8 mouse cellular contexts compared by ENCODE assay signal in the genomic region with DNA sequence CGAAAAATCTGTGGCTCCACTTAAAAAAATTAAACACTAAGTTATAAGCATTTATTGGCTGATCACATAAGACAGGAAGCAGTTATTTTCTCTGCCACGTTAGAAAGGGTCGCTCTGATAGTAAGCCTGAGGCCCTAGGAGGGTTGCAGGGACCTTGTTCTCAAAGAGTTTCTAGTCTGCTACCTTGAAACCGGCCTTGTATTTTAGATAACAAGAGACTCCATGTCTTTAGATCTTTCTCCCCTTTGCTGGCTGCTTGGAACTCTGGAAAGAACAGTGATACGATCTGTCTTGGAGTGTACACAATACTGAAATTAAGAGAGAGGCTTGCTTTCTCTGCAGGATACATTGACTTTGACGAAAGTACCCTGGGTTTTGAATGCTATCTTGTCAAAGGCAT. TPM values are rescaled to one million over a fixed set of nuclear protein-coding genes. Genes with fewer than 3 reads are reported as not detected.
DNase-seq lines count a peak whose midpoint lies in the region; ATAC-seq and TF ChIP-seq lines count a peak whose summit lies in the region.
"Had no signal": no experiment of that assay in that cellular context is flagged by ENCODE, and none has a peak within 500 bp of the region (broad histone marks: within the 10 kb centered on the region; RNA-seq: fewer than 3 reads in every experiment).

No protein-coding gene starts in this region.

- DNase-seq in lung, postnatal 14 days, result no peak
- DNase-seq in forebrain, embryonic 11.5 days (ENCODE audit: low spot score), result no peak
- no peak for DNase-seq in limb, embryonic 14.5 days (ENCODE audit: low spot score)
- no peak for DNase-seq in ovary, adult 18-20 months (ENCODE audit: low spot score)
- DNase-seq in embryo, embryonic 10.5 days (ENCODE audit: low spot score), result no peak
- DNase-seq: adrenal gland, adult 8-10 months had no signal

- H3K4me1 ChIP-seq in lung, embryonic 16.5 days (replicated peaks; ENCODE audit: control insufficient read depth, insufficient read depth, low read length), result peaks cover 15% of the 10 kb centered on the region
- H3K4me1 ChIP-seq in forebrain, embryonic 11.5 days (replicated peaks; ENCODE audit: control insufficient read depth, insufficient read depth, low read length), result no peaks in the 10 kb centered on the region; the same call in 1 of the 2 replicates
- H3K4me1 ChIP-seq in limb, embryonic 14.5 days (ENCODE audit: control insufficient read depth, insufficient read depth, low read length), result no peaks in the 10 kb centered on the region
- H3K4me1 ChIP-seq in stomach, embryonic 15.5 days, result peaks cover 7% of the 10 kb centered on the region; the same call in 1 of the 2 replicates

- no peak for TF ChIP-seq POLR2A in limb, embryonic 14.5 days (IDR thresholded peaks at IDR 0.05; ENCODE audit: borderline replicate concordance, extremely low read depth, insufficient read depth, insufficient read length)

- H3K9me3 ChIP-seq in lung, embryonic 16.5 days (ENCODE audit: control insufficient read depth, low read length), result no peaks in the 10 kb centered on the region
- H3K9me3 ChIP-seq in forebrain, embryonic 11.5 days (ENCODE audit: control insufficient read depth, low read length), result no peaks in the 10 kb centered on the region
- H3K9me3 ChIP-seq in limb, embryonic 14.5 days (ENCODE audit: control insufficient read depth, low read length), result no peaks in the 10 kb centered on the region
- H3K9me3 ChIP-seq in stomach, embryonic 15.5 days, result no peaks in the 10 kb centered on the region

- peak overlapping the region; percentile 95 for H3K4me2 ChIP-seq in lung, embryonic 16.5 days (ENCODE audit: low read depth, low read length)
- H3K4me2 ChIP-seq in forebrain, embryonic 11.5 days (ENCODE audit: low read depth, low read length, severe bottlenecking), result peak overlapping the region; percentile 89
- peak overlapping the region; percentile 71 for H3K4me2 ChIP-seq in limb, embryonic 14.5 days (replicated peaks; ENCODE audit: low read depth, low read length, severe bottlenecking)
- H3K4me2 ChIP-seq in stomach, embryonic 15.5 days, result peak overlapping the region; percentile 83

- peak overlapping the region; percentile 47; the same call in 1 of the 2 replicates for H3K27ac ChIP-seq in lung, embryonic 16.5 days (ENCODE audit: low read length)
- H3K27ac ChIP-seq in forebrain, embryonic 11.5 days (ENCODE audit: low read depth, low read length), result no peak overlapping the region
- H3K27ac ChIP-seq in limb, embryonic 14.5 days (replicated peaks; ENCODE audit: low read depth, low read length), result no peak overlapping the region
- H3K27ac ChIP-seq in stomach, embryonic 15.5 days, result peak overlapping the region; percentile 83

- H3K27me3 ChIP-seq in lung, embryonic 16.5 days (ENCODE audit: control insufficient read depth, insufficient read depth, low read depth, low read length), result no peaks in the 10 kb centered on the region
- no peaks in the 10 kb centered on the region for H3K27me3 ChIP-seq in forebrain, embryonic 11.5 days (ENCODE audit: control insufficient read depth, insufficient read depth, low read length)
- no peaks in the 10 kb centered on the region for H3K27me3 ChIP-seq in limb, embryonic 14.5 days (ENCODE audit: control insufficient read depth, insufficient read depth, low read length)
- no peaks in the 10 kb centered on the region for H3K27me3 ChIP-seq in stomach, embryonic 15.5 days (replicated peaks)

- WGBS in lung, embryonic 16.5 days, result 38% methylated on average over 6 of the region's 6 CpGs
- WGBS in forebrain, embryonic 11.5 days, result 42% methylated on average over 6 of the region's 6 CpGs
- WGBS in limb, embryonic 14.5 days, result 58% methylated on average over 6 of the region's 6 CpGs
- 44% methylated on average over 6 of the region's 6 CpGs for WGBS in stomach, embryonic 15.5 days

- no peaks in the 10 kb centered on the region for H3K36me3 ChIP-seq in lung, embryonic 16.5 days (ENCODE audit: control insufficient read depth, insufficient read depth, low read length)
- no peaks in the 10 kb centered on the region for H3K36me3 ChIP-seq in forebrain, embryonic 11.5 days (ENCODE audit: control insufficient read depth, insufficient read depth, low read length)
- no peaks in the 10 kb centered on the region for H3K36me3 ChIP-seq in limb, embryonic 14.5 days (ENCODE audit: control insufficient read depth, insufficient read depth, low read length)
- H3K36me3 ChIP-seq in stomach, embryonic 15.5 days, result no peaks in the 10 kb centered on the region

- no peak for ATAC-seq in lung, embryonic 16.5 days (ENCODE audit: low read depth)
- no peak for ATAC-seq in forebrain, embryonic 11.5 days (replicated peaks; ENCODE audit: low FRiP score)
- no peak for ATAC-seq in limb, embryonic 14.5 days (ENCODE audit: low FRiP score, low read depth)
- ATAC-seq in stomach, embryonic 15.5 days (ENCODE audit: insufficient read depth, low FRiP score, low read depth), result no peak

- H3K9ac ChIP-seq in lung, embryonic 16.5 days (ENCODE audit: low read length), result no peak overlapping the region
- peak overlapping the region; percentile 89 for H3K9ac ChIP-seq in forebrain, embryonic 11.5 days (ENCODE audit: low read length)
- peak overlapping the region; percentile 85 for H3K9ac ChIP-seq in limb, embryonic 14.5 days (ENCODE audit: low read depth, low read length, severe bottlenecking)
- peak overlapping the region; percentile 60; the same call in 1 of the 2 replicates for H3K9ac ChIP-seq in stomach, embryonic 15.5 days

- peak overlapping the region; percentile 90 for H3K4me3 ChIP-seq in lung, embryonic 16.5 days (ENCODE audit: low read length)
- peak overlapping the region; percentile 84; the same call in 1 of the 2 replicates for H3K4me3 ChIP-seq in forebrain, embryonic 11.5 days (ENCODE audit: low read depth, low read length)
- H3K4me3 ChIP-seq in limb, embryonic 14.5 days (replicated peaks; ENCODE audit: low read length), result peak overlapping the region; percentile 91
- peak overlapping the region; percentile 88 for H3K4me3 ChIP-seq in stomach, embryonic 15.5 days (replicated peaks)

RNA-seq across cellular contexts. Expression of a gene that starts 0.9 kb away (rescaled TPM):
- polyA plus RNA-seq in lung, embryonic 16.5 days (2015; fragmentation: Nextera tagmentation; extraction: Ambion mirVana), result 11.4 and 18.4 TPM in 2 replicates
- 3.0 and 4.0 TPM in 2 replicates for polyA plus RNA-seq in forebrain, embryonic 11.5 days (2014; fragmentation: Nextera tagmentation; extraction: Ambion mirVana)
- 16.6 and 23.2 TPM in 2 replicates for polyA plus RNA-seq in limb, embryonic 14.5 days (2012; rRNA removed)
- polyA plus RNA-seq in limb, embryonic 14.5 days (2014; fragmentation: Nextera tagmentation; extraction: Ambion mirVana), result 5.7 and 5.9 TPM in 2 replicates
- polyA plus RNA-seq in stomach, embryonic 15.5 days (2015; fragmentation: Nextera tagmentation; extraction: Ambion mirVana), result 27.6 and 32.2 TPM in 2 replicates

RNA-seq across cellular contexts. Expression of a gene that starts 0.9 kb away (rescaled TPM):
- 22.8 and 26.0 TPM in 2 replicates for polyA plus RNA-seq in lung, embryonic 16.5 days (2015; fragmentation: Nextera tagmentation; extraction: Ambion mirVana)
- polyA plus RNA-seq in forebrain, embryonic 11.5 days (2014; fragmentation: Nextera tagmentation; extraction: Ambion mirVana), result 34.2 and 37.7 TPM in 2 replicates
- 26.2 and 31.6 TPM in 2 replicates for polyA plus RNA-seq in limb, embryonic 14.5 days (2012; rRNA removed)
- 23.9 and 27.3 TPM in 2 replicates for polyA plus RNA-seq in limb, embryonic 14.5 days (2014; fragmentation: Nextera tagmentation; extraction: Ambion mirVana)
- 29.7 and 34.3 TPM in 2 replicates for polyA plus RNA-seq in stomach, embryonic 15.5 days (2015; fragmentation: Nextera tagmentation; extraction: Ambion mirVana)

RNA-seq across cellular contexts. Expression of a gene that starts 55.4 kb away (rescaled TPM):
- polyA plus RNA-seq in lung, embryonic 16.5 days (2015; fragmentation: Nextera tagmentation; extraction: Ambion mirVana), result 7.0 and 7.6 TPM in 2 replicates
- polyA plus RNA-seq in forebrain, embryonic 11.5 days (2014; fragmentation: Nextera tagmentation; extraction: Ambion mirVana), result 0.29 and 0.99 TPM in 2 replicates
- polyA plus RNA-seq in limb, embryonic 14.5 days (2012; rRNA removed), result 1.4 and 1.6 TPM in 2 replicates
- 1.1 and 2.2 TPM in 2 replicates for polyA plus RNA-seq in limb, embryonic 14.5 days (2014; fragmentation: Nextera tagmentation; extraction: Ambion mirVana)
- polyA plus RNA-seq in stomach, embryonic 15.5 days (2015; fragmentation: Nextera tagmentation; extraction: Ambion mirVana), result 0.17 and 0.72 TPM in 2 replicates

Comparison
In these comparisons a context has a peak if more than half of its experiments do, and no peak if none do; other contexts are left out.
1. H3K27ac ChIP-seq: peak in lung, embryonic 16.5 days (single experiment) and stomach, embryonic 15.5 days (single experiment); none in forebrain, embryonic 11.5 days (single experiment) and limb, embryonic 14.5 days (single experiment).
2. Peak in every context shown above with its lines, with median percentiles within 50 percentile points of each other: H3K4me2 ChIP-seq and H3K4me3 ChIP-seq.